Mouse (Mus musculus) spleen, embryonic (tissue): Measurements from ENCODE around the gene Uroc1.

Source experiments
- CTCF ChIA-PET: fragments of 350-600 bp; sonication (Branson Sonifier 250); formaldehyde crosslinking; loops from one replicate; lab custom pipeline; 2022; lab: Charles Lee

Gene Uroc1

GRCm38 (mm10) chr6:90332561-90333425, at the start of gene Uroc1:
TSS of gene Uroc1 (plus strand) at chr6:90333284.
- CTCF ChIA-PET, result no interaction called here

GRCm38 (mm10) chr6:90288265-90288664, 44.8 kb upstream of the Uroc1 start:
- CTCF ChIA-PET, result no interaction called here

- CTCF ChIA-PET, result no interaction called here
These were observed 32.2 kb upstream of the Uroc1 start, which contains the start of gene BC048671 for GRCm38 (mm10) chr6:90300919-90301318. TSS of gene BC048671 (plus strand) at chr6:90301219.

- CTCF ChIA-PET, result no interaction called here
These were observed 26.6 kb upstream of the Uroc1 start for GRCm38 (mm10) chr6:90306315-90306975.

GRCm38 (mm10) chr6:90308839-90309778, 24.0 kb upstream of the Uroc1 start:
- CTCF ChIA-PET, result no interaction called here

GRCm38 (mm10) chr6:90315961-90316360, 17.1 kb upstream of the Uroc1 start:
- CTCF ChIA-PET, result no interaction called here

- CTCF ChIA-PET, result no interaction called here
These were observed 15.4 kb upstream of the Uroc1 start for GRCm38 (mm10) chr6:90317510-90318258.

DNA sequence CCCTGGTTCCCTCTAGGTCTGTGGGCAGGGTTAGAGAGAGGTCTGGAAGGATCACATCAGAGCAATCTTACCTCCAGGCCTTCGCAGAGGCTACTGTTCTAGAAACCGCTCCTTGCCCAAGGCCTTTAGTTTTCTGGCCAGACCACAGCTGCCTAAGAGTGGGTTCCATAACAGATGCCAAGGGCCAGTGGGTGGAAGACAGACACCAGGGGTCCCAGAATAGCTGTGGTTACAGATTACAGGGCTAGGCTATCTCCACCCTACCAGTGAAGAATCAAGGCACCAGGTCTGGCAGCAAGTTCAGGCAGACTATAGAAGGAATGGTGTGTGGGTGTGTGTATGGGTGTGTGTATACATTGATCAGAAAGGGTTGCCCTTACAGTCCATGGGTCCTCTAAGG, 14.1 kb upstream of the Uroc1 start:
- CTCF ChIA-PET, result no interaction called here

GRCm38 (mm10) chr6:90319475-90320191, 13.5 kb upstream of the Uroc1 start:
- CTCF ChIA-PET, result no interaction called here

GRCm38 (mm10) chr6:90320429-90320828, 12.7 kb upstream of the Uroc1 start:
- CTCF ChIA-PET, result no interaction called here

DNA sequence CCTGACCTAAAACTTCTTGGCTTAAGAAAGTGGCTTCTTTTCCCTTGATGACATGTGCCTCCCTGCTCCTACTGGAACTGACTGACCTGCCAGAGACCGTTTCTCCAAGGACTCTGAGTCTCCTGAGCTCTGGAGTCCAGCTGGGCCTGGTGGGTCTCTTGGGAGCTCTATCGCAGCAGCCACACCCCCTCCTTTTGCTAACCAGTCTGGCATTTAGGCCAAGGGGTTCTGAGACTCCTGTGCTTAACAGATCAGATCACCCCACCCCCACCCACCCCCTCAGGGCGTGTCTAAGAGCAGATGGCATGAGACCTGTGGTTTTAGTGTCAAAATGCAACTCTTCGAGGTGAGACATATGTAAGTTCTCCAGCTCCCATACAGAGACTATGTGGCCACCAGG, 11.3 kb upstream of the Uroc1 start:
- CTCF ChIA-PET, result no interaction called here

DNA sequence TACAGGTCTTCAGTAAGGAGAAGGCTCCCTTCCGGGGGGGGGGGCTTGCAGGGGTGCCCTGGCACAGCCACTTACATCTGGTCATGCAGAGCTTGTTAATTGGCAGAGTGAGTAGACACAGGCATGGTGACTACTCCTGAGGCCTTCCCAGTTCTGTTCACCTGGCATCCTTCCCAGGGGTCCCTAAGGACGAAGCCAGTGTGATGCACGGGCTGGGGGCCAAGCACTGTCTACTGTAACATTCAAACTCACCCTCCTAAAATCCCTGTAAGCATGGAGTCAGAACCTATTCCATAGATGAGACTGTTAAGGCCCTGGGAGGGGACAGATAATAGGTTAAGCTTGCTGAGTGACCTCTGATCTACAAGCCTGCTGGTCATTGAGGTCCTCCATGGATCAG, 9.1 kb upstream of the Uroc1 start:
- CTCF ChIA-PET, result no interaction called here

- CTCF ChIA-PET, result no interaction called here
These were observed 8.6 kb upstream of the Uroc1 start for GRCm38 (mm10) chr6:90324463-90324862.

DNA sequence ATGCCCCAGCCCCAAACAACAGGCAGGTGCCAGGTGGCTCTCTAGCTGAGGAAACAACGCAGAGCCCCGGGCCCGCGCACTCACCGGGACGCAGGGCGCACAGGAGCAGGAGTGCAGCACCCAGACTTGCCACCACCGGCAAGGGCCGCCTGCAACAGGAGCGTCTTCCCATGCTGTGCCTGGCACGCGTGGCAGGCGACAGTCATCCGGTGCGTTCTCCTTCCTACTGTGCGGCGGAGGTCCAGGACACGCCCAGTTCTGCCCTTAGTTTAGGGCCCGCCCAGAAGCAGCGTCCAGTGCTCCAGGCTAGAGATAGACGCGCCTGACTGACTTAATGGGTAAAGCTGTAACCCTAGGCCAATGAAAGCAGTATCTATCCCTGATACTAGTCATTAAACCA, 8.1 kb upstream of the Uroc1 start, which contains the start of gene Chst13:
TSS of gene Chst13 (minus strand) at position 195 of the 400 bp plus-strand sequence.
- CTCF ChIA-PET, result no interaction called here

DNA sequence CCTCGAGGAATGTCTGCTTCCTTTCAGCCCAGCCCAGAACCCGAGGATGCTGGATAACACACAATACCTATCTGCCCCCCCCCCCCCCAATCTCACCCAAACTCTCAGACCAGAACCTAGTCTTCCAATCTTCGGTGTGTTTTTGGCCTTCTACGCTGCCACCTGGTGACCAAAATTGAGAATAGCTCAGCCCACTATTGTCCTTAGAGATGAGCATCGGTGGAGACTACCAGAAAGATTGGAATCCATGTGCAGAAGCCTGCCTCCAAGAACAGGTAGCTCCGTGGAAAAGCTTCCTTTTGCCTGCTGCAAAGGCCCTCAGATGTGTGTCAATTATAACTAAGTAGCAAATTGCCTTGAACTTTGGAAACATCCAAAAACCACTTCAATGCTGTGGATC, 5.4 kb upstream of the Uroc1 start:
- CTCF ChIA-PET, result no interaction called here

DNA sequence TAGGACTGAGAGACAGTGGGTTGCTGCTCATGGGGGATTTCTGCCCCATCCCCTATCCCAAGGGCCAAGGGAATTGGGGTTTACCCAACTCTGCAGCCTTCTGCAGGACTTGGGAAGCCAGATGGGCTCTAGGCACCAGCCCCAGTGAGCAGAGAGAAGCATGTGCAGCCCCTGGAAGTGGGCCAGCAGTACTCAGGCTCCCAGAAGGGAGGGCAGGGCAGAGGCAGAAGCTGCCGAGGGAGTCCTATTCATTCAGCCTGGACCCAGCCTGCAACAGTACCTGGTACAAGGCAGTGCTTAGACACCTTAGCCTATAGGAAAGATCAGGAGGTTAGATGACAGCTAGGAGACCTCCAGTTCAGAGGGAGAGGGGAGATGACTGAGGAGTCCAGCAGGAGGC, 3.1 kb upstream of the Uroc1 start:
- CTCF ChIA-PET, result no interaction called here

- CTCF ChIA-PET, result interaction anchor here (0.6 kb wide), 1 partner anchor 1175 kb away, joined by 3 read pairs; no protein-coding TSS in a partner anchor
These were observed 1.2 kb downstream of the Uroc1 start for GRCm38 (mm10) chr6:90334244-90334643.

DNA sequence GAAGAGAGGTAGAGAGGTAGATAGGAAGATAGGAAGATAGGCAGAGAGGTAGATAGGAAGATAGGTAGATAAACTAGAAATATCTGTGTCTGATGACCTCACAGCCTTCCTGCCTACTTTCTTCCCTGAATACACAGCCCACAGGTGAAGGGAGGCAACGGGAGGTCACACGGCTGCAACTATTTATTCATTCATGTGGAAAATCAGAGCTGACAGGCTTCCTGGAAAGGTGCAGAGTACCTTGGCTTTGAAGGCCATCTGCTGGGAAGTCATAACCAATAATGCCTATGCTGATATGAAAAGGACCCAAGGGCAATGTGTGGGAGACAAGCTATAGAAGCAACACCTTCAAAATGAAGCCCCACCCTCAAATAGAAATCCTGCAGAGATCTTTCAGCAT, 9.3 kb downstream of the Uroc1 start:
- CTCF ChIA-PET, result no interaction called here

DNA sequence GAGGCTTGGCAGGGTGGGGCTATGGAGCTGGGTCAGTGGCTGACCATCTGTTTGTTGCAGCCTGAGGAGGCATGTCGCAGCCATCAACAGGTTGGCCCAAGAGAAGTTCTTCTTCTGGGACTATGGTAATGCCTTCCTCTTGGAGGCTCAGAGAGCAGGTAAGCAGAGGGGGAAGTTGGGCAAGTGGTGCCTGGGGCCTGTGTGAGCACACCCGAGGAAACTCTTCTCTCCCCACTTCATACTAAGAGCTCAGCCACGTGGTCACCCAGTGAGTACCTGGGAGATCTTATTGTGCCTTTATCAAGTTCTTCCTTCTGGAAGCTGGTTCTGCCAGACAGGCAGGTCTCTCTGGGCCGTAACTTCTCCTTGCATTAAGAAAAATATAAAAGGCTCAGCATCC, 14.1 kb downstream of the Uroc1 start:
- CTCF ChIA-PET, result no interaction called here

DNA sequence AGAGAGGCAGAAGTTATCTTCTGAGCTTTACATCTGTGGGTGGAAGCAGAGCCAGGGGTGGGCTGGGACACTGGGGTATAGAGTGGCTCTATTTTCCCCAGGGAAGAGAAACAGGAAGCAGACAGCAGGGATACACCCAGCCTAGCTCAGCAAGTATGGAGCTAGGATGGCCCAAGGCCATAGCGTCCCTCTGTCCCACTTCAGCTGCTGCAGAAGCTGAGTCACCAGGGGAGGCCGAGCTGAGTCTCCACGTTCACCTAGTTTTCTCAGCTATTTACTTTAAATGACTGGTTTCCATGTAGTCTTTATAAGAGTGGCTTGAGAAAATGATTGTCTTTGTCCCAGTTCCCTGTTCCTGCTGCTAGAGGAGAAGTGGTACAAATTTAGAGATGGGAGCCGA, 15.4 kb downstream of the Uroc1 start:
- CTCF ChIA-PET, result no interaction called here
